In genomic region chrX:13506376-13506775, GRCm38 (mm10) we compare ENCODE assay signal across 14 mouse cellular contexts. TPM values are rescaled to one million over a fixed set of nuclear protein-coding genes. Genes with fewer than 3 reads are reported as not detected.
DNase-seq lines count a peak whose midpoint lies in the region; ATAC-seq and TF ChIP-seq lines count a peak whose summit lies in the region.
"Had no signal": no experiment of that assay in that cellular context is flagged by ENCODE, and none has a peak within 500 bp of the region (broad histone marks: within the 10 kb centered on the region; RNA-seq: fewer than 3 reads in every experiment).

No protein-coding gene starts in this region.

- no peaks in the 10 kb centered on the region for H3K27me3 ChIP-seq in liver, embryonic 12.5 days (replicated peaks)
- no peaks in the 10 kb centered on the region for H3K27me3 ChIP-seq in liver, embryonic 16.5 days (ENCODE audit: control insufficient read depth, insufficient read depth, low read depth, low read length)
- no peaks in the 10 kb centered on the region for H3K27me3 ChIP-seq in myocyte (ENCODE audit: control insufficient read depth, insufficient read depth, insufficient read length)
- H3K27me3 ChIP-seq: embryonic facial prominence, embryonic 15.5 days; limb, embryonic 15.5 days had no signal

- intact Hi-C loops in heart, postnatal 36 days (cut with DNase I), result no loop called here

- H3K79me2 ChIP-seq in myocyte (ENCODE audit: control insufficient read depth, insufficient read depth), result no peaks in the 10 kb centered on the region

- no peak overlapping the region for H3ac ChIP-seq in myocyte (ENCODE audit: control insufficient read depth, insufficient read length)

- ATAC-seq in liver, embryonic 12.5 days, result peak; percentile 21; the same call in 1 of the 2 replicates
- peak; percentile 48; the same call in 1 of the 2 replicates for ATAC-seq in liver, embryonic 16.5 days (ENCODE audit: low read depth)
- ATAC-seq in cerebellum, adult (ENCODE audit: insufficient number of reproducible peaks, low FRiP score, low TSS enrichment), result no peak
- ATAC-seq: forebrain, embryonic 16.5 days had no signal

- H3K27ac ChIP-seq in liver, embryonic 12.5 days, result no peak overlapping the region
- no peak overlapping the region for H3K27ac ChIP-seq in liver, embryonic 16.5 days (ENCODE audit: low read length)
- H3K27ac ChIP-seq: embryonic facial prominence, embryonic 15.5 days; hindbrain, embryonic 10.5 days; limb, embryonic 15.5 days; midbrain, embryonic 12.5 days had no signal

- DNase-seq in heart, adult 9 months (ENCODE audit: low spot score in 2 of 2), result peak; percentile 51 to 72
- DNase-seq in heart, postnatal 36 days, result no peak
- no peak for DNase-seq in liver
- DNase-seq in urinary bladder, postnatal 36 days (ENCODE audit: low spot score in 2 of 2), result no peak
- DNase-seq: cerebellum, postnatal 25 days had no signal

- no peaks in the 10 kb centered on the region for H3K9me3 ChIP-seq in liver, embryonic 12.5 days (replicated peaks)
- H3K9me3 ChIP-seq in liver, embryonic 16.5 days (replicated peaks; ENCODE audit: control insufficient read depth, low read length), result no peaks in the 10 kb centered on the region
- H3K9me3 ChIP-seq: embryonic facial prominence, embryonic 15.5 days; hindbrain, embryonic 10.5 days; limb, embryonic 15.5 days; midbrain, embryonic 12.5 days had no signal

- H3K9ac ChIP-seq in liver, embryonic 12.5 days, result no peak overlapping the region
- no peak overlapping the region for H3K9ac ChIP-seq in liver, embryonic 16.5 days (ENCODE audit: low read depth, low read length)
- H3K9ac ChIP-seq: embryonic facial prominence, embryonic 15.5 days; limb, embryonic 15.5 days; midbrain, embryonic 12.5 days had no signal

- WGBS in liver, embryonic 12.5 days (ENCODE audit: insufficient replicate concordance), result 38% methylated on average over 2 of the region's 2 CpGs
- 30% methylated on average over 2 of the region's 2 CpGs for WGBS in liver, embryonic 16.5 days (ENCODE audit: insufficient replicate concordance)

- no peak overlapping the region for H3K4me3 ChIP-seq in liver, embryonic 12.5 days
- no peak overlapping the region for H3K4me3 ChIP-seq in liver, embryonic 16.5 days (ENCODE audit: low read depth, low read length)
- no peak overlapping the region for H3K4me3 ChIP-seq in myocyte
- H3K4me3 ChIP-seq: embryonic facial prominence, embryonic 15.5 days; hindbrain, embryonic 10.5 days; limb, embryonic 15.5 days; midbrain, embryonic 12.5 days had no signal

- no peaks in the 10 kb centered on the region for H3K4me1 ChIP-seq in liver, embryonic 12.5 days
- H3K4me1 ChIP-seq in liver, embryonic 16.5 days (ENCODE audit: control insufficient read depth, low read depth, low read length), result no peaks in the 10 kb centered on the region
- H3K4me1 ChIP-seq: embryonic facial prominence, embryonic 15.5 days; limb, embryonic 15.5 days; midbrain, embryonic 12.5 days had no signal

- H3K4me2 ChIP-seq in liver, embryonic 12.5 days, result no peak overlapping the region
- no peak overlapping the region for H3K4me2 ChIP-seq in liver, embryonic 16.5 days (ENCODE audit: low read depth, low read length)
- H3K4me2 ChIP-seq in myocyte (ENCODE audit: low read depth), result peak overlapping the region; percentile 14
- H3K4me2 ChIP-seq: embryonic facial prominence, embryonic 15.5 days; limb, embryonic 15.5 days; midbrain, embryonic 12.5 days had no signal

- no peak for TF ChIP-seq POLR2A in myocyte (IDR thresholded peaks at IDR 0.05; ENCODE audit: insufficient read length, low read depth)

- no peaks in the 10 kb centered on the region for H3K36me3 ChIP-seq in liver, embryonic 12.5 days
- no peaks in the 10 kb centered on the region for H3K36me3 ChIP-seq in liver, embryonic 16.5 days (ENCODE audit: control insufficient read depth, insufficient read depth)
- H3K36me3 ChIP-seq in myocyte (ENCODE audit: control insufficient read depth, insufficient read depth), result no peaks in the 10 kb centered on the region
- H3K36me3 ChIP-seq: embryonic facial prominence, embryonic 15.5 days; hindbrain, embryonic 10.5 days; limb, embryonic 15.5 days; midbrain, embryonic 12.5 days had no signal

TF ChIP-seq in myocyte, 11 proteins besides CTCF, POLR2A, EP300 and RAD21:
- TF ChIP-seq MYOD1 (IDR thresholded peaks at IDR 0.05; ENCODE audit: control insufficient read depth in 1 of 3, insufficient read length in 2 of 3, low read depth in 2 of 3) (no peak), TCF3 (IDR thresholded peaks at IDR 0.05; ENCODE audit: insufficient read length, low read depth) (no peak), REST (IDR thresholded peaks at IDR 0.05; ENCODE audit: insufficient read depth, insufficient read length) (no peak), MAX (IDR thresholded peaks at IDR 0.05; ENCODE audit: low read depth) (no peak), SRF (IDR thresholded peaks at IDR 0.05; ENCODE audit: control insufficient read depth, insufficient read length, low read depth) (no peak), TCF12 (IDR thresholded peaks at IDR 0.05; ENCODE audit: insufficient read depth, poor library complexity, severe bottlenecking) (no peak), USF1 (IDR thresholded peaks at IDR 0.05; ENCODE audit: low read depth) (no peak), E2F4 (IDR thresholded peaks at IDR 0.05; ENCODE audit: insufficient read depth) (no peak), MYOG (IDR thresholded peaks at IDR 0.05; ENCODE audit: control insufficient read depth in 1 of 3, insufficient read depth in 1 of 3, insufficient read length in 2 of 3, low read depth in 2 of 3) (no peak), CEBPB (IDR thresholded peaks at IDR 0.05; ENCODE audit: insufficient read depth, poor library complexity, severe bottlenecking) (no peak)

RNA-seq across cellular contexts. Expression of gene Nyx, which starts 40.5 kb away (rescaled TPM):
- under 1 TPM; 0.08 to 0.16 TPM for total RNA-seq in heart, postnatal 36 days (2021)
- not detected in 2 replicates for polyA plus RNA-seq in liver, embryonic 12.5 days (2016; fragmentation: Nextera tagmentation; extraction: Ambion mirVana)
- 0.04 TPM in 1 of 2 replicates, not detected in the other for polyA plus RNA-seq in liver, embryonic 16.5 days (2015; fragmentation: Nextera tagmentation; extraction: Ambion mirVana)
- 0.01 TPM for polyA plus RNA-seq in myocyte (2012; fragmentation: generic; extraction: Trizol)

Comparison
In these comparisons a context has a peak if more than half of its experiments do, and no peak if none do; other contexts are left out.
1. DNase-seq: peak in heart, adult 9 months (2 of 2); none in heart, postnatal 36 days (0 of 2), liver (single experiment) and urinary bladder, postnatal 36 days (0 of 2).